In the genomic region with DNA sequence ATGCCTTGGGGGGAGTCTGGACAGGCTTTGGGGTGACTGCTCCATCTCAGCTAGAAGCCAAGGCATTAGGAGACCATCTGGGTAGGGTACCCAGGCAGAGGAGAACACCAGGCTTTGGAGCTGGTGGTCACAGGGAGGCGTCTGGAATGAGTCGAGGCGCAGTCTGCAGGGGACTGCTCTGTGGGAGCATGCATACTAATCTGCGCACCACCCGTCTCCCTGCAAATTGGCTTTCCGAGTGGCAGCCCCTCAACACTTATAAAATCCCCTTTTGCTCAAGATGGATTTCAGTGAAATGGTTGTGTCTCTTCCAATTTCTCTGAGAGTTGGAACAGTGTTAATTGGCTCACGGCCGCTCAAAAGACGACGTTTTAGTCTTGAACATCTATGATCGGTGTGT, we compare ENCODE assay signal across 17 mouse cellular contexts. TPM values are rescaled to one million over a fixed set of nuclear protein-coding genes. Genes with fewer than 3 reads are reported as not detected.
A peak's percentile ranks its signal among the peaks of the same experiment; 100 is the strongest.
DNase-seq lines count a peak whose midpoint lies in the region; ATAC-seq lines count a peak whose summit lies in the region.
"Had no signal": no experiment of that assay in that cellular context is flagged by ENCODE, and none has a peak within 500 bp of the region (broad histone marks: within the 10 kb centered on the region; RNA-seq: fewer than 3 reads in every experiment).

No protein-coding gene starts in this region.

- 66% methylated on average over 11 of the region's 11 CpGs for WGBS in limb, embryonic 13.5 days
- 85% methylated on average over 11 of the region's 11 CpGs for WGBS in limb, embryonic 10.5 days
- 77% methylated on average over 11 of the region's 11 CpGs for WGBS in embryonic facial prominence, embryonic 10.5 days
- 12% methylated on average over 11 of the region's 11 CpGs for WGBS in forebrain, embryonic 14.5 days
- WGBS in neural tube, embryonic 14.5 days, result 65% methylated on average over 11 of the region's 11 CpGs

- H3K36me3 ChIP-seq in limb, embryonic 13.5 days, result no peaks in the 10 kb centered on the region
- no peaks in the 10 kb centered on the region for H3K36me3 ChIP-seq in limb, embryonic 10.5 days
- H3K36me3 ChIP-seq in embryonic facial prominence, embryonic 10.5 days (replicated peaks), result no peaks in the 10 kb centered on the region
- H3K36me3 ChIP-seq in forebrain, embryonic 14.5 days (ENCODE audit: control insufficient read depth, insufficient read depth, low read length), result no peaks in the 10 kb centered on the region
- H3K36me3 ChIP-seq in neural tube, embryonic 14.5 days (ENCODE audit: control insufficient read depth, insufficient read depth, low read length), result no peaks in the 10 kb centered on the region
- H3K36me3 ChIP-seq: kidney, embryonic 15.5 days had no signal

- no peak for ATAC-seq in limb, embryonic 13.5 days (ENCODE audit: low FRiP score, low read depth)
- ATAC-seq in forebrain, embryonic 14.5 days, result peak; percentile 71; the same call in 1 of the 2 replicates
- no peak for ATAC-seq in neural tube, embryonic 14.5 days (ENCODE audit: low read depth)

- 0 out of 2 replicates have a peak overlapping the region, but pooled peaks have one; percentile 25 for H3K9ac ChIP-seq in limb, embryonic 13.5 days
- H3K9ac ChIP-seq in forebrain, embryonic 14.5 days (ENCODE audit: low read length), result peak overlapping the region; percentile 86
- 0 out of 2 replicates have a peak overlapping the region, but pooled peaks have one; percentile 76 for H3K9ac ChIP-seq in neural tube, embryonic 14.5 days (replicated peaks; ENCODE audit: low read depth, low read length)
- H3K9ac ChIP-seq: kidney, embryonic 15.5 days had no signal

- no peak overlapping the region for H3K27ac ChIP-seq in limb, embryonic 13.5 days
- no peak overlapping the region for H3K27ac ChIP-seq in limb, embryonic 10.5 days
- no peak overlapping the region for H3K27ac ChIP-seq in embryonic facial prominence, embryonic 10.5 days (replicated peaks)
- H3K27ac ChIP-seq in forebrain, embryonic 14.5 days (ENCODE audit: low read depth, low read length), result peak overlapping the region; percentile 87
- no peak overlapping the region for H3K27ac ChIP-seq in neural tube, embryonic 14.5 days (ENCODE audit: low read depth, low read length)
- H3K27ac ChIP-seq: heart, adult 2 months; kidney, embryonic 15.5 days had no signal

- H3K27me3 ChIP-seq in limb, embryonic 13.5 days, result peaks cover 68% of the 10 kb centered on the region
- peaks cover 78% of the 10 kb centered on the region for H3K27me3 ChIP-seq in limb, embryonic 10.5 days (ENCODE audit: low read depth, poor library complexity, severe bottlenecking)
- peaks cover 83% of the 10 kb centered on the region for H3K27me3 ChIP-seq in embryonic facial prominence, embryonic 10.5 days (replicated peaks; ENCODE audit: low read depth, poor library complexity, severe bottlenecking)
- H3K27me3 ChIP-seq in forebrain, embryonic 14.5 days (replicated peaks; ENCODE audit: control insufficient read depth, insufficient read depth, low read length), result no peaks in the 10 kb centered on the region
- H3K27me3 ChIP-seq in neural tube, embryonic 14.5 days (ENCODE audit: control insufficient read depth, insufficient read depth, low read length), result peaks cover 4% of the 10 kb centered on the region; the same call in 1 of the 2 replicates

- peaks cover 13% of the 10 kb centered on the region; the same call in 1 of the 2 replicates for H3K4me1 ChIP-seq in limb, embryonic 13.5 days
- H3K4me1 ChIP-seq in limb, embryonic 10.5 days, result peaks cover 17% of the 10 kb centered on the region
- peaks cover 34% of the 10 kb centered on the region for H3K4me1 ChIP-seq in embryonic facial prominence, embryonic 10.5 days
- H3K4me1 ChIP-seq in forebrain, embryonic 14.5 days (ENCODE audit: control insufficient read depth, insufficient read depth, low read length), result peaks cover 25% of the 10 kb centered on the region
- H3K4me1 ChIP-seq in neural tube, embryonic 14.5 days (ENCODE audit: control insufficient read depth, insufficient read depth, low read length), result peaks cover 8% of the 10 kb centered on the region; the same call in 1 of the 2 replicates

- no peak for DNase-seq in limb, embryonic 10.5 days (ENCODE audit: low spot score)
- no peak for DNase-seq in embryonic facial prominence, embryonic 10.5 days (ENCODE audit: low spot score)
- peak; percentile 71 for DNase-seq in forebrain, embryonic 14.5 days (ENCODE audit: low spot score)
- no peak for DNase-seq in gastrocnemius, postnatal 25 days
- no peak for DNase-seq in lung, adult 18-20 months
- DNase-seq: cerebellum, adult 9-10 months; heart, adult 2 months; lung, postnatal 4 days; right cerebral cortex, adult 18-20 months had no signal

- H3K4me2 ChIP-seq in limb, embryonic 13.5 days (replicated peaks), result no peak overlapping the region
- H3K4me2 ChIP-seq in forebrain, embryonic 14.5 days (ENCODE audit: low read length), result peak overlapping the region; percentile 80
- peak overlapping the region; percentile 89; the same call in 1 of the 2 replicates for H3K4me2 ChIP-seq in neural tube, embryonic 14.5 days (ENCODE audit: low read depth, low read length)

- no peaks in the 10 kb centered on the region for H3K9me3 ChIP-seq in limb, embryonic 13.5 days
- no peaks in the 10 kb centered on the region for H3K9me3 ChIP-seq in limb, embryonic 10.5 days (replicated peaks)
- no peaks in the 10 kb centered on the region for H3K9me3 ChIP-seq in embryonic facial prominence, embryonic 10.5 days
- no peaks in the 10 kb centered on the region for H3K9me3 ChIP-seq in forebrain, embryonic 14.5 days (replicated peaks; ENCODE audit: control insufficient read depth, low read length)
- no peaks in the 10 kb centered on the region for H3K9me3 ChIP-seq in neural tube, embryonic 14.5 days (ENCODE audit: control insufficient read depth, low read length)
- H3K9me3 ChIP-seq: kidney, embryonic 15.5 days had no signal

- no peak overlapping the region for H3K4me3 ChIP-seq in limb, embryonic 13.5 days
- H3K4me3 ChIP-seq in limb, embryonic 10.5 days, result no peak overlapping the region
- H3K4me3 ChIP-seq in embryonic facial prominence, embryonic 10.5 days, result peak overlapping the region; percentile 70
- H3K4me3 ChIP-seq in forebrain, embryonic 14.5 days (ENCODE audit: low read depth, low read length), result peak overlapping the region; percentile 67
- no peak overlapping the region for H3K4me3 ChIP-seq in neural tube, embryonic 14.5 days (ENCODE audit: low read depth, low read length)
- H3K4me3 ChIP-seq: erythroblast, embryonic 14.5 days; heart, adult 2 months; kidney, embryonic 15.5 days had no signal

RNA-seq across cellular contexts. Expression of gene Mpped1, which starts 2.0 kb away (rescaled TPM):
- 8.0 and 9.3 TPM in 2 replicates for polyA plus RNA-seq in limb, embryonic 13.5 days (2015; fragmentation: Nextera tagmentation; extraction: Ambion mirVana)
- polyA plus RNA-seq in limb, embryonic 10.5 days (2016; fragmentation: Nextera tagmentation; extraction: Ambion mirVana), result 2.4 and 3.8 TPM in 2 replicates
- polyA plus RNA-seq in embryonic facial prominence, embryonic 10.5 days (2016; fragmentation: Nextera tagmentation; extraction: Ambion mirVana), result 6.4 and 7.0 TPM in 2 replicates
- 194 and 262 TPM in 2 replicates for polyA plus RNA-seq in forebrain, embryonic 14.5 days (2014; fragmentation: Nextera tagmentation; extraction: Ambion mirVana)
- polyA plus RNA-seq in neural tube, embryonic 14.5 days (2014; fragmentation: Nextera tagmentation; extraction: Ambion mirVana), result 37.6 and 39.2 TPM in 2 replicates
- not detected for total RNA-seq in gastrocnemius, postnatal 25 days (2021)
- total RNA-seq: adrenal gland, adult 18-20 months; gastrocnemius, adult 18-20 months; heart, adult 2 months; monocyte, adult 5-6 weeks had no signal
- polyA plus RNA-seq: erythroblast, embryonic 14.5 days; heart, adult 2 months; liver, embryonic 16.5 days had no signal

RNA-seq across cellular contexts. Expression of gene Scube1, which starts 56.5 kb away (rescaled TPM):
- 18.5 and 22.0 TPM in 2 replicates for polyA plus RNA-seq in limb, embryonic 13.5 days (2015; fragmentation: Nextera tagmentation; extraction: Ambion mirVana)
- 124 TPM in 2 replicates for polyA plus RNA-seq in limb, embryonic 10.5 days (2016; fragmentation: Nextera tagmentation; extraction: Ambion mirVana)
- polyA plus RNA-seq in embryonic facial prominence, embryonic 10.5 days (2016; fragmentation: Nextera tagmentation; extraction: Ambion mirVana), result 51.4 and 52.4 TPM in 2 replicates
- 8.2 and 13.6 TPM in 2 replicates for polyA plus RNA-seq in forebrain, embryonic 14.5 days (2014; fragmentation: Nextera tagmentation; extraction: Ambion mirVana)
- polyA plus RNA-seq in neural tube, embryonic 14.5 days (2014; fragmentation: Nextera tagmentation; extraction: Ambion mirVana), result 9.4 and 14.1 TPM in 2 replicates
- under 1 TPM; 0.32 to 0.67 TPM for total RNA-seq in gastrocnemius, postnatal 25 days (2021)
- total RNA-seq: monocyte, adult 5-6 weeks had no signal
- polyA plus RNA-seq: erythroblast, embryonic 14.5 days had no signal

Comparison
In these comparisons a context has a peak if more than half of its experiments do, and no peak if none do; other contexts are left out.
1. H3K4me3 ChIP-seq: peak in embryonic facial prominence, embryonic 10.5 days (single experiment) and forebrain, embryonic 14.5 days (single experiment); none in limb, embryonic 13.5 days (single experiment), limb, embryonic 10.5 days (single experiment) and neural tube, embryonic 14.5 days (single experiment).
2. H3K9ac ChIP-seq: peak in every context shown above with its lines; median percentile 86 in forebrain, embryonic 14.5 days; 76 in neural tube, embryonic 14.5 days; 25 in limb, embryonic 13.5 days.